Mouse (Mus musculus): ENCODE data around the gene Dusp14. TPM values are rescaled to one million over a fixed set of nuclear protein-coding genes. Genes with fewer than 3 reads are reported as not detected.
A peak's percentile ranks its signal among the peaks of the same experiment; 100 is the strongest.

Gene Dusp14
- polyA plus RNA-seq, 1 experiment from 2014 or later: 15.7 TPM

DNA sequence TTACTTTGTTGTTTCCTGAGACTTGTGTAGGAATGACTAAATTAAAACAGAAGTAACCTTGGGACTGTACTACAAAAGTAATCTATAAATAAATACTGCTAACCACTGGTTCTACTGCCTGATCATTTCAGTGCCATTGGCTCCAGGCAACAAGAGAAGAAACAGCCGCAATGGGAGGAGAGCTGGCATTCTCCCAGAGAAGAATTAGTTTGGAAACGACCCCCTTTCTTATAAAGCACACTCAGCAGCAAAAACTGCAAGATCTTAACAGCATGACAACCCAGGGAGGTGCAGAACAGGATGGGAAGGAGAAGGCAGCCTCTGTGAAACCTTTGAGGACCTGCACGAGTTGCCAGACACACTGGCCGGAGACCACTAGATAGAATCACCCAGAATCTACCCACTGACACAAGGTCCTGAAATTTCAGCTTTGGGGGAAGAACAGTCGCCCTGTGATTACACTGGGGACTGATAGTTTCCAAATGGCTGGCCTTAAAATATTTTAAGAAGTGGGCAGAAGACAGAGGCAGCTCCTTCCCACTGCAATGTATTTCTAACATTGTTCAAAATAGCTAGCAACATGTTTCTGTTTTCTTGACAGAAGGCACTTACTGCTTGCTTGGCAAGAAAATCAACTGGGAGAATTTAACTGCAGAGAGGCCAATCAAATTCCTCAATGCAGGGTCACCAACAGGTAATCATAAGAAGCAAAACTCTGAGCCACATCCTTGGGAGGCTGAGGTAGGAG, 28.4 kb upstream of the Dusp14 start:
- peaks cover 50% of the 10 kb centered on the region for H3K36me3 ChIP-seq (ENCODE audit: insufficient read depth)
- no peak for TF ChIP-seq CTCF (IDR thresholded peaks at IDR 0.05; ENCODE audit: low read depth)
- H3K27ac ChIP-seq (ENCODE audit: low read depth): no peak overlapping the region
- H3K9ac ChIP-seq: no peak overlapping the region
- DNase-seq (no peak), ATAC-seq (ENCODE audit: insufficient read depth) (no peak)
- H3K9me3 ChIP-seq (ENCODE audit: low read depth, low read length): no peaks in the 10 kb centered on the region
- WGBS: 78% methylated on average over 5 of the region's 5 CpGs
- no peak overlapping the region for H3K4me3 ChIP-seq (ENCODE audit: low read depth, low read length)
- H3K4me2 ChIP-seq: no peak overlapping the region
- no peaks in the 10 kb centered on the region for H3K27me3 ChIP-seq (ENCODE audit: insufficient read depth, low read length)
- no peaks in the 10 kb centered on the region for H3K4me1 ChIP-seq (ENCODE audit: insufficient read depth)

DNA sequence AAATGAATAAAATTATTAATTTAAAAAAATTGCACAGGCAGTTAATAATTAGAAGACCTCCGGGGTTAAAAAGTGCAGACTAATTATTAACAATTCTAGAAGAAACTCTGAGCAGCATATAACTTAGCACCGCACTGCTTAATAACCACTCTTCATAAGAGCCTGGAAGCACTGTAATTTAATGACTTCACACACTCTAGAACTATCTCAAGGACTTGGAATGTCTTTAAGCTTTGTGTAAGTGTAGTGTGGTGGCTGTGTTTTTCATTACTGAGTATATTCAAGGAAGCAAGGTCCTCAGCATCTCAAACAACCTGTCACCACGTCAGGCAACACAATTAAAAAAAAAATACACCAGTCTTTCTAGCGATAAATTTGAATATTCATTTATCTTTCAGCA, 26.0 kb upstream of the Dusp14 start:
- no peak for ATAC-seq (ENCODE audit: insufficient read depth)
- peaks cover 52% of the 10 kb centered on the region for H3K36me3 ChIP-seq (ENCODE audit: insufficient read depth)

DNA sequence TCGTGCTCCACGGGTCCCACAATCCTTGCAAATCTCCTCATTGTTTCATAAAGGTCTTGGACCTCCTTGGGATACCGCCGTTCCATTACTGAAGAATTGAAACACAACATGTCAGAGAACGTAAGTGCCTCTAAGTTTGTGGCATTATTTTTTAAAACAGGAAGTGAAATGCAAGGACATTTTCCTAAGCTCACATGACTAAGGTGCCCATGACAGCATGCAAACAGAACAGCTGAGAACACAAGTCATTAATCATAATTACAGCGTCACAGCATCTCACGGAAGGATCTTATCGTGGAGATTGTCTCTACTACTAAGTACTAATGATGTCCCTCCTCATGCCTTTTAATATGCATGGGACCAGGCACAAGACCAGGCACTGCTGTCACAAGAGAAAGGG, 21.5 kb upstream of the Dusp14 start:
- no peak for DNase-seq
- no peak for TF ChIP-seq CTCF (IDR thresholded peaks at IDR 0.05; ENCODE audit: low read depth)
- Histone ChIP-seq H3K4me3 (ENCODE audit: low read depth, low read length) (no peak overlapping the region), H3K9ac (no peak overlapping the region), H3K4me2 (no peak overlapping the region), H3K27ac (ENCODE audit: low read depth) (no peak overlapping the region), H3K4me1 (ENCODE audit: insufficient read depth) (no peaks in the 10 kb centered on the region), H3K36me3 (ENCODE audit: insufficient read depth) (peaks cover 81% of the 10 kb centered on the region), H3K27me3 (ENCODE audit: insufficient read depth, low read length) (no peaks in the 10 kb centered on the region), H3K9me3 (ENCODE audit: low read depth, low read length) (no peaks in the 10 kb centered on the region)
- ATAC-seq (ENCODE audit: insufficient read depth): no peak
- WGBS: 81% methylated on average over 8 of the region's 8 CpGs

More for the DNA sequence above, 26.0 kb upstream of the Dusp14 start:
- Histone ChIP-seq H3K4me3 (ENCODE audit: low read depth, low read length) (no peak overlapping the region), H3K4me1 (ENCODE audit: insufficient read depth) (no peaks in the 10 kb centered on the region), H3K27ac (ENCODE audit: low read depth) (no peak overlapping the region), H3K9me3 (ENCODE audit: low read depth, low read length) (no peaks in the 10 kb centered on the region), H3K9ac (no peak overlapping the region), H3K27me3 (ENCODE audit: insufficient read depth, low read length) (no peaks in the 10 kb centered on the region), H3K4me2 (no peak overlapping the region)
- 59% methylated on average over 4 of the region's 4 CpGs for WGBS
- no peak for TF ChIP-seq CTCF (IDR thresholded peaks at IDR 0.05; ENCODE audit: low read depth)
- no peak for DNase-seq

DNA sequence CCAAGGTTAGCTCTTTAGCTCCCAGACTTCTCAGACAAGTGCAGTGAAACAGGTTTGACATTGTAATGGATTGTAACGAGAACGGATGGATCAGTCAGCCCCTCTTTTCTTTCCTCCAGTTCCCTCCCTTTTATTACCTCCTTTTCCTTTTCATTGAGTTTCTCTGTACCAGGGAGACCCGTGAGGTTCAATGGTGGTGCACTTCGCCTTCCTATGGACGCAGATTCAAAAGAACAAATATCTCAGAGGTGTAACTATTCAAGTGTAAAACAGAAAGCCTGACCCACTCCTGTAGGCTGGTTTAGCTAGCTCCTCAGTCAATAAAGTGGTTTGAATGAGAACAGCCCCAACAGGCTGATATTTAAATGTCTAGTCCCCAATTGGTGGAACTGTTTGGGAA, 12.8 kb upstream of the Dusp14 start:
- peaks cover 53% of the 10 kb centered on the region for H3K36me3 ChIP-seq (ENCODE audit: insufficient read depth)
- no peaks in the 10 kb centered on the region for H3K4me1 ChIP-seq (ENCODE audit: insufficient read depth)
- no peak overlapping the region for H3K27ac ChIP-seq (ENCODE audit: low read depth)
- ATAC-seq (ENCODE audit: insufficient read depth) (no peak), DNase-seq (no peak)
- H3K9me3 ChIP-seq (ENCODE audit: low read depth, low read length): no peaks in the 10 kb centered on the region
- no peak overlapping the region for H3K9ac ChIP-seq
- WGBS: 89% methylated on average over 5 of the region's 5 CpGs
- H3K4me3 ChIP-seq (ENCODE audit: low read depth, low read length): no peak overlapping the region
- no peaks in the 10 kb centered on the region for H3K27me3 ChIP-seq (ENCODE audit: insufficient read depth, low read length)
- TF ChIP-seq CTCF (IDR thresholded peaks at IDR 0.05; ENCODE audit: low read depth): no peak
- no peak overlapping the region for H3K4me2 ChIP-seq

DNA sequence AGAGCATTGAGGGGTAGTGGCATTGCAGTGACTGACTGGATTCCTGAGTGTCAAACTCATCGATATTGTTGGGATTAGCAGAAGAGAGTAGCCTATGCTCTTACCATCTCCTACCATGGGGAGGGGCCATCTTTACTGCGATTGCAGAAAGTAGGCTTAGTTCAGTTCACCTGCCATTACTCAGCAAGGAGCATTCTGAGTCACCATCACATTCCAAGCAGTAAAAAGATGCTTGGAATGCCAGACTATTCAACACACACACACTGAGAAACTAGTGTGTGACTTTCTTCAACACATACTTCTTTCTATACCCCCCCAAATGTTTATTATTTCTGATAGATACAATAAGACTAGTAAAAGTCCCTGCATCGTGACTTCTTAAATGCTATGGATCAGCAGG, 11.3 kb upstream of the Dusp14 start:
- Histone ChIP-seq H3K27ac (ENCODE audit: low read depth) (peak overlapping the region; percentile 60; the same call in 1 of the 2 replicates), H3K9ac (no peak overlapping the region), H3K36me3 (ENCODE audit: insufficient read depth) (peaks cover 40% of the 10 kb centered on the region), H3K4me1 (ENCODE audit: insufficient read depth) (no peaks in the 10 kb centered on the region; the same call in 1 of the 2 replicates), H3K4me2 (no peak overlapping the region), H3K9me3 (ENCODE audit: low read depth, low read length) (no peaks in the 10 kb centered on the region), H3K4me3 (ENCODE audit: low read depth, low read length) (no peak overlapping the region), H3K27me3 (ENCODE audit: insufficient read depth, low read length) (no peaks in the 10 kb centered on the region)
- no peak for TF ChIP-seq CTCF (IDR thresholded peaks at IDR 0.05; ENCODE audit: low read depth)
- 77% methylated on average over 3 of the region's 3 CpGs for WGBS
- DNase-seq (no peak), ATAC-seq (ENCODE audit: insufficient read depth) (no peak)

DNA sequence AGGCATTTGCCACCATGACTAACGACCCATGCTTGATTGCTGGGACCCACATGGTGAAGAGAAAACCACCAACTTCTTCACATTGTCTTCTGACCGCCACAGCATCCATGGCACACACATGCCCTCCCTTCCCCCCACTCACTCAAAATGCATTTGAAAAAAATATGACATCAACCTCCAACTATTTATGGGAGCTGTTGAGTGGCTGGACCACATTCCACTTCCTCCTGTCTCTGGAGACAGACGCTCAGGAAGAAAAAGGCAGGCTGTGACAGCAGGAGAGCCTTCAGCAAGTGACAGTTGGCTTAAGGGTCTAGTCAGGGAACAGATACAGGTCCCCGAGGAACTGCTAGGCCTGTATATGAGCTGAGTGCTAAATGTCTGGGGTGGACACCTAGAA, 10.8 kb upstream of the Dusp14 start:
- Histone ChIP-seq H3K36me3 (ENCODE audit: insufficient read depth) (peaks cover 40% of the 10 kb centered on the region), H3K4me1 (ENCODE audit: insufficient read depth) (no peaks in the 10 kb centered on the region; the same call in 1 of the 2 replicates), H3K4me3 (ENCODE audit: low read depth, low read length) (no peak overlapping the region), H3K27ac (ENCODE audit: low read depth) (peak overlapping the region; percentile 80), H3K27me3 (ENCODE audit: insufficient read depth, low read length) (no peaks in the 10 kb centered on the region), H3K9ac (no peak overlapping the region), H3K4me2 (0 out of 2 replicates have a peak overlapping the region, but pooled peaks have one; percentile 12), H3K9me3 (ENCODE audit: low read depth, low read length) (no peaks in the 10 kb centered on the region)
- 62% methylated on average over 4 of the region's 4 CpGs for WGBS
- DNase-seq (peak; percentile 58), ATAC-seq (ENCODE audit: insufficient read depth) (peak; percentile 35; the same call in 1 of the 2 replicates)
- no peak for TF ChIP-seq CTCF (IDR thresholded peaks at IDR 0.05; ENCODE audit: low read depth)

DNA sequence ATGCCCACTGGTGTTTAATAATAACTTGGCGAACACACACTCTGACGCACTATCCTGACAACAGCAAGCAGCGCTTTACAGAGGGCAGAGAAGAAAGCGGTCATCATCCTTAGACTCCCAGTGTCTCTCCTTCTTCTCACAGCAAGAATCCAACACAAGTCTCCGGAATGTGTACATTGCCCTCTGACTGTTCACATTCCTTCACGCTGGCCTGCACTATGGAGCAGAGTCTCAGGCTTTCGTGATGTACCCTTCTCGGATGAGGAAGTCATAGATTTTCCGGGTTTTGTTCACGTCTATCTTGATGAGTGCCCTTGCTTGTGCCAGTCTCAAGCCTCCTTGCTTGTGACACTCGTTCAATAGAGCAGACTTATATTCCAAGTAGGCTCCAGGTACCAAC, 10.3 kb upstream of the Dusp14 start:
- TF ChIP-seq CTCF (IDR thresholded peaks at IDR 0.05; ENCODE audit: low read depth): no peak
- Histone ChIP-seq H3K4me2 (0 out of 2 replicates have a peak overlapping the region, but pooled peaks have one; percentile 12), H3K27me3 (ENCODE audit: insufficient read depth, low read length) (no peaks in the 10 kb centered on the region), H3K27ac (ENCODE audit: low read depth) (peak overlapping the region; percentile 80), H3K36me3 (ENCODE audit: insufficient read depth) (peaks cover 38% of the 10 kb centered on the region), H3K4me1 (ENCODE audit: insufficient read depth) (peaks cover 5% of the 10 kb centered on the region; the same call in 1 of the 2 replicates), H3K9ac (no peak overlapping the region), H3K4me3 (ENCODE audit: low read depth, low read length) (no peak overlapping the region), H3K9me3 (ENCODE audit: low read depth, low read length) (no peaks in the 10 kb centered on the region)
- ATAC-seq (ENCODE audit: insufficient read depth) (0 out of 2 replicates have a peak, but pooled peaks have one; percentile 42), DNase-seq (no peak)
- 72% methylated on average over 11 of the region's 11 CpGs for WGBS
